Mouse (Mus musculus): Measurements from ENCODE around the gene 6430571L13Rik. TPM values are rescaled to one million over a fixed set of nuclear protein-coding genes. Genes with fewer than 3 reads are reported as not detected.

The 6430571L13Rik gene
- polyA plus RNA-seq, 2 experiments = 0.07 TPM; not detected in 1

DNA sequence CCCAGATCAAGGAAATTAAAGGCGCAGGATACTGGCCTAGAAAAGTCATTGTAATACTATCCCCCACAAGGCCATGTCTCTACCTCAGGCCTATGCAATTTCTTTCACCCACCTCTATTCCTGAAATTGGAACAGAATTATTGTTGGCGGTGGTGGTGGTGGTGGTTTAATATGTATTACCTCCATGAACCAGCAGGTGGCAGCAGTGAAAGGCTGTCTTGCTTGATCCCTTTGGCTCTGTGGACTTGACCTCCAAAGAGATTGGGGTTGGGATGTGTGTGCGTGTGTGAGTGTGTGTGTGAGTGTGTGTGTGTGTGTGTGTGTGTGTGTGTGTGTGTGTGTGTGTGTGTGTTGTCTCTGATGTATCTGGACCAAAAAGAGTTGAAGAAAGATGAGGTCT, 26.2 kb downstream of the 6430571L13Rik start:
- no peaks in the 10 kb centered on the region for H3K36me3 ChIP-seq (replicated peaks; ENCODE audit: control insufficient read depth, insufficient read depth, low read depth)
- peak; percentile 97 for TF ChIP-seq CTCF (IDR thresholded peaks at IDR 0.05; ENCODE audit: low read depth)
- TF ChIP-seq EP300 (IDR thresholded peaks at IDR 0.05; ENCODE audit: low read depth) = no peak
- 2% methylated on average over 3 of the region's 3 CpGs for WGBS (ENCODE audit: insufficient replicate concordance)
- peak; percentile 36 to 54 (median 45) for DNase-seq (ENCODE audit: low read depth in 3 of 3, low spot score in 3 of 3)
- no peak for ATAC-seq (ENCODE audit: insufficient read depth)
- no peaks in the 10 kb centered on the region for H3K9me3 ChIP-seq (ENCODE audit: control insufficient read depth, low read length)
- H3K9ac ChIP-seq (replicated peaks) = no peak overlapping the region
- no peak overlapping the region for H3K27ac ChIP-seq
- no peaks in the 10 kb centered on the region; the same call in 1 of the 2 replicates for H3K27me3 ChIP-seq (ENCODE audit: control insufficient read depth, insufficient read depth, low read length)
- H3K4me3 ChIP-seq (ENCODE audit: insufficient read depth in 1 of 2, low read depth in 2 of 2, low read length in 2 of 2) = no peak overlapping the region
- no peak overlapping the region for H3K4me2 ChIP-seq (ENCODE audit: low read depth)
- H3K4me1 ChIP-seq (replicated peaks; ENCODE audit: control insufficient read depth in 2 of 2, insufficient read depth in 2 of 2, low read length in 1 of 2) = peaks cover 36 to 41% of the 10 kb centered on the region in 2 experiments

DNA sequence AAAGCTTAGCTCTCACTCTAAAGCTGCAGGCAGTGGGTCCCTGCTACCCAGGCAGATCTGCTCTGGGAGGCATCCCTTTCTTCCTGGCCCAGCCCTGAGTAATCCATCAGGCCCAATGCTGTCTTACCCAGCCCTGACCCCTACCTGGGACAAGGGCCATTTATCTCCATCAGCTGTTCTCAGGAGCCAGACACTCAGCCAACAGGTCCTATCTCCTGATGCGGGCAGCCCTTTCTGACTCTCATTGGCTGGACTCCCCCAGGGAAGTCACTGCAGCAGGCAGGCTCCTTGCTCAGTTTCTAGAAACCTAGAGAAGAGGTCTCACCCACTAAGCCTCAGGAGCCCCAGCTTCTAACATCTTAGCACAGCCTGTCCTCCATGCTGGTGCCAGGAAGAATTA, 27.9 kb downstream of the 6430571L13Rik start:
- Histone ChIP-seq H3K27me3 (ENCODE audit: control insufficient read depth, insufficient read depth, low read length) (no peaks in the 10 kb centered on the region; the same call in 1 of the 2 replicates), H3K9ac (replicated peaks) (peak overlapping the region; percentile 49), H3K4me3 (ENCODE audit: insufficient read depth in 1 of 2, low read depth in 2 of 2, low read length in 2 of 2) (no peak overlapping the region), H3K27ac (peak overlapping the region; percentile 95), H3K9me3 (ENCODE audit: control insufficient read depth, low read length) (no peaks in the 10 kb centered on the region), H3K4me1 (replicated peaks; ENCODE audit: control insufficient read depth in 2 of 2, insufficient read depth in 2 of 2, low read length in 1 of 2) (peaks cover 51 to 53% of the 10 kb centered on the region in 2 experiments), H3K4me2 (ENCODE audit: low read depth) (peak overlapping the region; percentile 68), H3K36me3 (replicated peaks; ENCODE audit: control insufficient read depth, insufficient read depth, low read depth) (no peaks in the 10 kb centered on the region)
- ATAC-seq (ENCODE audit: insufficient read depth) (peak; percentile 19), DNase-seq (ENCODE audit: low read depth in 3 of 3, low spot score in 3 of 3) (peak in 2 of 3 experiments; percentile 59 to 65)
- WGBS (ENCODE audit: insufficient replicate concordance) = 60% methylated on average over 1 of the region's 1 CpGs
- no peak for TF ChIP-seq EP300 (IDR thresholded peaks at IDR 0.05; ENCODE audit: low read depth)
- TF ChIP-seq CTCF (IDR thresholded peaks at IDR 0.05; ENCODE audit: low read depth) = no peak

DNA sequence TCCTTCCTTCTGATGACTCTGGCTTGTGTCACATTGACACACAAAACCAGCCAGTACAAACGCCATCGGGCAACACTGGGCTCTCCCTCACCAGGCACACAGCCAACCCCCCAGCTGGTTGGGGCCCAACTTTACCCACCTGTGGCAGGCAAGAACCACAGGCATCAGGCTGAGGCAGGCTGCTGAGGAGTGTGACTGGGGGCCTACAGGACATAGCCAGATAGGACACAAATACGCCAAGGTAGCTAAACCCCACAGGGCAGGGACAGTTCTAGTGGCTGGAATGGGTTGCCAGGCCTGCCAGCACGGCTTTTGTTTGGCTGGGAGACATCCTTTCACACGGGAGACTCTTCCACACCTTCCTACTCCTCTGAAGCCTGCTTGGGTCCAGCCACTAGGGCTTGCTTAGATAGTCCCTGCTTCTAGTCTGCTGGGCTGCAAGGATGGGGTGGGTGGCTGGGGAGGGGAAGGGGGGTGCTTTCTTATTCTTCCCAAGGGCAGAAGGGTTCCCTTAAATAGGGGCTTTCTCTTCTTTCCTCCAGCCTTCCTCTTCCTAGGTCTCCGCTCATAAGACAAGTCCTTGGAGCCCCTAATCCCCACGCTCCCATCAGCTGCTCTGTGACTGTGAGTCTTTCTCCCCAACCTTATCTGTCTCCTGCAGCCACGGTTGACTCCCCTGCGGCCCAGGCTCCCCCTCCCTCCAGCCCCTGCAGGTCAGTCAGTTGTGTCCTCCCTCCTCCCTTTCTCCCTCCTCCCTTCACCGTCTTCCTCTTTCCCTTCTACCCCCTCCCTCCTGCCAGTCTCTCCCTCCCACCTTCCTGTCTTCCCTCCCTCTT, 29.1 kb downstream of the 6430571L13Rik start:
- peak overlapping the region; percentile 95 for H3K27ac ChIP-seq
- H3K4me3 ChIP-seq (ENCODE audit: insufficient read depth in 1 of 2, low read depth in 2 of 2, low read length in 2 of 2) = peak overlapping the region; percentile 20 to 23; a peak in 3 of 4 replicates
- peaks cover 54 to 57% of the 10 kb centered on the region in 2 experiments for H3K4me1 ChIP-seq (replicated peaks; ENCODE audit: control insufficient read depth in 2 of 2, insufficient read depth in 2 of 2, low read length in 1 of 2)
- WGBS (ENCODE audit: insufficient replicate concordance) = 8% methylated on average over 10 of the region's 10 CpGs
- peak overlapping the region; percentile 63 for H3K9ac ChIP-seq (replicated peaks)
- DNase-seq (ENCODE audit: low read depth in 3 of 3, low spot score in 3 of 3) (peak; percentile 88 to 91 (median 90)), ATAC-seq (ENCODE audit: insufficient read depth) (peak; percentile 93)
- no peaks in the 10 kb centered on the region for H3K36me3 ChIP-seq (replicated peaks; ENCODE audit: control insufficient read depth, insufficient read depth, low read depth)
- TF ChIP-seq EP300 (IDR thresholded peaks at IDR 0.05; ENCODE audit: low read depth) (peak; percentile 84), CTCF (IDR thresholded peaks at IDR 0.05; ENCODE audit: low read depth) (no peak; the same call in 1 of the 2 replicates)
- no peaks in the 10 kb centered on the region; the same call in 1 of the 2 replicates for H3K27me3 ChIP-seq (ENCODE audit: control insufficient read depth, insufficient read depth, low read length)
- no peaks in the 10 kb centered on the region for H3K9me3 ChIP-seq (ENCODE audit: control insufficient read depth, low read length)
- H3K4me2 ChIP-seq (ENCODE audit: low read depth) = peak overlapping the region; percentile 68

DNA sequence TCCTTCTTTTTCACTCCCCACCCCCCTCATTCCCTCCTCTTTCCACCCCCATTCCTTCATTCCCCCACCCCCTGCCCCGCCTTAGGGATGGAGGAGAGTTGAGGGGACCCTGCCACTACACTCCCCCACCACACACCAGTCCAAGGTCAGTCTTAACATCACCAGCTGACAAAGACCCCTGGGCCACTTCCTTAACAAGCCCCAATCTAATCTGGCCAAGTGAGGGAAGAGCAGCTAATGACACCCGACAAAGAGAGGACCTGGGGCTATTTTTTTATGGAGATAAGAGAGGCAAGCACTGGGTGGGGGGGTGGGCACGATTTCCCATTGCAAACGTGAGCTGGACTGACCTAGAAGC, 29.7 kb downstream of the 6430571L13Rik start:
- Histone ChIP-seq H3K9ac (replicated peaks) (peak overlapping the region; percentile 63), H3K4me2 (ENCODE audit: low read depth) (peak overlapping the region; percentile 68), H3K9me3 (ENCODE audit: control insufficient read depth, low read length) (no peaks in the 10 kb centered on the region), H3K4me1 (replicated peaks; ENCODE audit: control insufficient read depth in 2 of 2, insufficient read depth in 2 of 2, low read length in 1 of 2) (peaks cover 60 to 62% of the 10 kb centered on the region in 2 experiments), H3K27ac (peak overlapping the region; percentile 95), H3K27me3 (ENCODE audit: control insufficient read depth, insufficient read depth, low read length) (peaks cover 2% of the 10 kb centered on the region; the same call in 1 of the 2 replicates), H3K4me3 (ENCODE audit: insufficient read depth in 1 of 2, low read depth in 2 of 2, low read length in 2 of 2) (peak overlapping the region; percentile 20 to 23; a peak in 3 of 4 replicates), H3K36me3 (replicated peaks; ENCODE audit: control insufficient read depth, insufficient read depth, low read depth) (no peaks in the 10 kb centered on the region)
- ATAC-seq (ENCODE audit: insufficient read depth) (peak; percentile 37), DNase-seq (ENCODE audit: low read depth in 3 of 3, low spot score in 3 of 3) (peak in 2 of 3 experiments; percentile 33 to 47)
- 5% methylated on average over 4 of the region's 4 CpGs for WGBS (ENCODE audit: insufficient replicate concordance)
- no peak for TF ChIP-seq EP300 (IDR thresholded peaks at IDR 0.05; ENCODE audit: low read depth)
- TF ChIP-seq CTCF (IDR thresholded peaks at IDR 0.05; ENCODE audit: low read depth) = no peak

DNA sequence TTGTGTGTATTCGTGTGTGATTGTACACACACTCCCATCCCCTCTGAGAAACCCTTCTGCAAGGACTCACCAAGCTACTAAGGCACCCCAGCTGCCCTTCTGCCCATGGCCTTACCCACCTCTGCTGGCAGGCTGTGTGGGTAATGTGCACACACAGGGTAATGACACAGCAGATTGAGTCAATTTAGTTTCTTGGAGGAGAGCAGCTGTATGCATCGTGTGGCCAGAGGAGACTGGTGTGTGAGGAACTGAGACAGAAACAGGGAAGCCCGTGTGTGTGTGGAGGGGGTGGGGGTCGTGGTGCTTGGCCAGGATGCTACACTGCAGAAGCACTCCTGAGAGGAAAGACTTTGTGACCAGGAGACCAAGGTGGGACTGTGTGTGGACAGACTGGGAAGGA, 32.0 kb downstream of the 6430571L13Rik start:
- DNase-seq (ENCODE audit: low read depth in 3 of 3, low spot score in 3 of 3) (peak in 2 of 3 experiments; percentile 34 to 36), ATAC-seq (ENCODE audit: insufficient read depth) (peak; percentile 22)
- H3K27ac ChIP-seq = peak overlapping the region; percentile 72
- no peak overlapping the region; the same call in 1 of the 2 replicates for H3K4me2 ChIP-seq (ENCODE audit: low read depth)
- peaks cover 61 to 64% of the 10 kb centered on the region in 2 experiments for H3K4me1 ChIP-seq (replicated peaks; ENCODE audit: control insufficient read depth in 2 of 2, insufficient read depth in 2 of 2, low read length in 1 of 2)
- H3K36me3 ChIP-seq (replicated peaks; ENCODE audit: control insufficient read depth, insufficient read depth, low read depth) = no peaks in the 10 kb centered on the region
- TF ChIP-seq CTCF (IDR thresholded peaks at IDR 0.05; ENCODE audit: low read depth) (no peak), EP300 (IDR thresholded peaks at IDR 0.05; ENCODE audit: low read depth) (no peak)
- peaks cover 26% of the 10 kb centered on the region for H3K27me3 ChIP-seq (ENCODE audit: control insufficient read depth, insufficient read depth, low read length)
- H3K9me3 ChIP-seq (ENCODE audit: control insufficient read depth, low read length) = no peaks in the 10 kb centered on the region
- H3K9ac ChIP-seq (replicated peaks) = no peak overlapping the region; the same call in 1 of the 2 replicates
- H3K4me3 ChIP-seq (ENCODE audit: insufficient read depth in 1 of 2, low read depth in 2 of 2, low read length in 2 of 2) = no peak overlapping the region
- 18% methylated on average over 4 of the region's 4 CpGs for WGBS (ENCODE audit: insufficient replicate concordance)

All from liver, embryonic 14.5 days (tissue).